Mouse (Mus musculus) common myeloid progenitor, adult 5-6 weeks (primary cell): ENCODE results near the gene Rgp1. TPM values are rescaled to one million over a fixed set of nuclear protein-coding genes. Genes with fewer than 3 reads are reported as not detected.
A peak's percentile ranks its signal among the peaks of the same experiment; 100 is the strongest.
"Not testable (repeated sequence)": the region's sequence is repeated elsewhere in the genome, so short reads cannot be mapped to it uniquely, and the experiment has no call there.

Experiments used
- ATAC-seq: replicated peaks from 2 replicates; pipeline ENCODE4 v1.8.0; 2016; ENCODE audit warnings: low read depth, mild to moderate bottlenecking, moderate TSS enrichment, inconsistent platforms; ENCODE audit not compliant: poor library complexity, severe bottlenecking
- total RNA-seq: library from RNA; stranded (forward); fragments of 200-1000, 187-1606 nt; gene quantifications from 2 replicates; pipeline ENCODE4 v1.2.3, GENCODE M21; 2017

Rgp1 gene
- total RNA-seq, result 14.4 and 35.2 TPM in 2 replicates

DNA sequence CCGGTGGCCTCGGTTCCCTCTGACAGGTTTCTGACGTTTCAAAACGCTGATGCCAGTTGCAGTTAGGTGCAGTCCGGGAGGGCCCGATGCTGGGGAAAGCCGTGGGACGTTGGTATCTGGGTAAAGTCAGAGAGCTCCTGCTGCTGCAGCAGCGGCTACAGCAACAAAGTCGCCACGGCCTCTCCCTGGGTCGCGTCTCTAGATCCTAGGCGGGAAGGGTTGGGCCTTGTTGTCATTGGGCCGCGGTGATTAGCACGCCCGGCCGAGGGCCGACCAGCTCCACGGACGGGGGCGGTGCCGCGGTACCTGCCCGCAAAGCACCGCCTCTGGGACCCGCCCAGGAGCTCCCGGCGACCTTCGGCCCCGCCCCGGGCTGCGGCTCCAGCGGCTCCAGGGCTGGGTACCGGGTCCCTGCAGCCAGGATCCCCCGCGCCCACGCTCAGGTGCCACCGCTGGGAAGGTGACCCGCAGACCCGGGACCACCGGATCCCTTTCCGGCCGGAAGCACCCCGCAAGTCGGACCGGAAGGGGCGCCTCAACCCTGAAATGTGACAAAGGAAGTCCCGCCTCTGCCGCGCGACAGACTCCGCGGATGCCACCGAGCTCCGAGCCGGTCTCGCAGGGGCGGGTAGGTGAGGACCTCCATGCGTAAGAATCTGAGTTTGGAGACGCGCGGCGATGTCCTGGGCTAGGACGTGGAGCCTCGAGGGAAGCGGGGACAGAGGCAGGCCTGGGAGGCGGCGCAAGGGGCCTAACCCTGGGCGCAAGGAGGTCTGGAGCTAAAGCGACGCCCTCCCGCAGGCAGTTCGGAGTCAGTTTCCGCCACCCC is at the start of gene Rgp1, which contains the start of gene Gba2:
Gene Rgp1, plus strand, starts transcription at position 340 of the 829 bp plus-strand sequence.
Gene Gba2, minus strand, starts transcription at position 498 of the 829 bp plus-strand sequence.
- ATAC-seq, result peak; percentile 89

DNA sequence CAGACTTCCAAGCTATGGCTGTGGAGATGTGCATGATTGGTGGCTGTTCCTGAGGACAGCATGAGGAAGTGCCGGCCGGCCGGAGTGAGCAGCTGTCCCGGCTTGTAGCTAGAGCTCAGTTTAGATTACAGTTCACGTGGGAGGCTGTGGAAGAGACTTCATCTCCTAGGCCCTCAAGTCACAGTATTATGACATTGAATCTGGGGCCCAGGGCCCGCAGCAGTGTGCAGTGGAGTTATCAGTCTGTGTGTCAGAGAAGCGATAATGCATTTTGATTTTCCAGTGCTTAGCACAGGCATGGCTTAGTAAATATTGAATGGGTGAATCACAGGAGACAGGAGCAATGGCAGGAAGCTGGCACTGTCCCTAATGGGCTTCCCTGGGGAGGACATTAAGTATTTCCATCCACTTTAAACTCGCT is 48.4 kb upstream of the Rgp1 start:
- ATAC-seq, result no peak

DNA sequence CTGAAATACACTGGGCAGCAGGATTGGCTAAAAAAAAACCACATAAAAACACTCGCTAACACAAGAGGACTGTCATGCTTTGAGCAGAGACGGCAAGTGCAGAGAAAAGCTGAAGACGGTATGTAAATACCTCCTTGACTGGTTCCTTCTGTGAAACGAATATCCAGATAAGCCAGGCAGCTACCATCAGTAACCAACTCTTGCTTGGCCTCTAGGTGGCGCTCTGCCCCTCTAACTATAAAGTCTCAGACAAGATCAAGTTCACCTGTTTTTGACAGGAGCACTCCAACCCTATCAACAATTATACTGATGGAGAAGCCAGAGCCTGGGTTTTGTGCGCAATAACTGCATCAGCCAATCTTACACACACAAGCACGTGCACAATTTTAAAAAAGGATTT is 47.9 kb upstream of the Rgp1 start:
- ATAC-seq, result peak; percentile 77

DNA sequence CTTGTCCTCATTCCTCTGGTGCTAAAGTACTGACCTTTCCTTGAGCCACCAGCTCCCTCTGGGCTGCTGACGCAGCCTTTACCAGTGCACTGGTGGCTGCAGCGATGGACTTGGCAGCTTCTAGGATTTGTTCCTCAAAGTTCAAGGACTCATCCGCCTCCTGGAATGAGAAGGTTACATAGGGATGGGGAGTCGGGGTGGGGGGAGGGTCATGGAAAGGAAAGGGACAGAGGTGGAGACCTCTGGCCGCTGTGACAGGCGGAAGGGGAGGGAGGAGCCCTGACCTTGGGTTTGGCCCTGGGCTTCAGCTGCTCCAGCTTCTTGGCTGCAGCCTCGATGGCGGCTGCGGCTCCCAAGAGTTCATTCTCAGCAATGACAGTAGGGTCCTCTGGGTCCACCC is 45.2 kb upstream of the Rgp1 start:
- ATAC-seq, result no peak

DNA sequence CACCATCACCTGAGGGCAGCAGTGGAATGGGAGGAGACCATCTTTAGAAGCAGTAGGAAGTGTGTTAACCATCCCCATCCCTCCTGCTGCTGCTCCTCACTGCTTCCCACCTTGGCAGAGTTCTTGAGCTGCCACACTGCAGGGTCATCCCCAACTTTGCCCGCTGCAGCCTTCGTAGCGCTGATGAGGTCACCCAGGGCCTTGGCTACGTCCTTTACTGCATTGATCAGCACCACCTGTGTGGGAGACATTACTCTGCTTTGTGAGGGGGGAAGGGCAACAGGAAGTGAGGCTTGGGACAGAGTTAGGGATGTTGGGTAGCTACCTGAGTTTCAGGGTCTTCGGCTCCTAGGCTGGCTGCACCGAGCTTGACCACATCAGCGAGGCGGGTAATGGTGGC is 42.9 kb upstream of the Rgp1 start:
- ATAC-seq, result no peak

DNA sequence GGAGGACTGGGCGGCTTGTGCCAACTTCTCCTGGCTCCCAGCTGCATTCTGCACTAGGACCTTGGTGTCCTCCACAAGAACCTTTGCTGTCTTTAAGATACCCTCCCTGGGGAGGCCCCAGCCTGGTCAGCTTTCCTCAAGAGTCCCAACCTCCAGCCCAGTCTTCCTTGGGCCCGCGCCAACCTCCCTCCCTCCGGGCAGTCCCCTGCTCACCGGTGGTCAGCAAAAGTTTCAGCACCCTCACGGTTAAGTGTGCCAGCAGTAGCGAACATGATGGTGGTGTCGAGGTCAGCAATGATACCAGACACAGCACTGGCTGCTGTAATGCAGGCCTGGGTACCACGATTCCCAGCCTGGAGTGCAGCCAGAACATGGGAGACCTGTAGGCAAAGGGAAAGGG is 42.5 kb upstream of the Rgp1 start:
- no peak for ATAC-seq

DNA sequence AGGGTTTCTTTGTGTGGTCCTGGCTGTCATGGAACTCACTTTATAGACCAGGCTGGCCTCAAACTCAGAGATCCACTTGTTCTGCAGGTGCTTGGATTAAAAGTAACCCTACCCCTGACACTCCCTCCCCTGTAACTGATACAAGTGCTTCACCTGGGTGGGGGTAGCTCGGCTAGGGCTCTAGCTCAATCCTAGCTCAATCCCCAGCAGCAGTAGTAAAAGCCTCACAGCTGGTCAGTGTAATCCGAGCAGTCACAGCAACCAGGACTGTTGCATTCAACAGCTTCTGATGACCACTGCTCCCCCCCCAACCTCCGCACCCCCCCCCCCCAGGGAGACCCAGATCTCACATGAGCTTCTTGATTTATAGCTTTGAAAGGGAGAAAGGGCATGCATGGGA is 36.5 kb upstream of the Rgp1 start:
- no peak for ATAC-seq

DNA sequence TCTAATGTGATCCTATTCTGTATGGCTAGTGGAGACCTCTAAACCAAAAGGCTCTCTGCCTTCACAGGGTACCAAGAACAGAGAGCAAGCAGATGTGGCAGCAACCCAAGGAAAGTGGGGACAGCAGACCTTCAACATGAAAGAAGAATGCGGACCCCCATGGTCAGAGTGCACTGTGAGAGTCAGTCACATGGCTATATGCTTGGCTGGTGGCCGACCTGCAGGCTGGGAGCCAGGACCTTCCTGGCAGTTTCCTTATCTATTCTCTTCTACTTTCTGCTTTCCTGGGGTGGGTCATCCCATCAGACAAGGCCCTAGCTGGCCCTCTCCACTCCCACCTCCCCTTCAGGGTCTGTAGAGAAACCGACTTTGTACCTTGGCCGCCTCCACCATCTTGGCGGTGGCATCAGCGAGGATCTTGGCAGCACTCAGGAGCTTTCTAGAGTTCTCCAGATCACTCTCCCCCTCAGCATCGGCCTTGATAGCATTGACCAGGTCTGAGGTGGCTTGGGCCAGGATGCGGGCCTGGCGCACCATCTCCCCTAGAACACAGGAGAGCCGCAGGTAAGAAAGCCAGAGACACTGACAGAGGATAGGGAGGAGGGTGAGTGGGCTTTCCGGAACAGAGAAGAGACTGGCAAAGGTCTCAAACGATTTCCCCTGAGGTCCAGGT is 32.0 kb upstream of the Rgp1 start:
- ATAC-seq, result no peak

DNA sequence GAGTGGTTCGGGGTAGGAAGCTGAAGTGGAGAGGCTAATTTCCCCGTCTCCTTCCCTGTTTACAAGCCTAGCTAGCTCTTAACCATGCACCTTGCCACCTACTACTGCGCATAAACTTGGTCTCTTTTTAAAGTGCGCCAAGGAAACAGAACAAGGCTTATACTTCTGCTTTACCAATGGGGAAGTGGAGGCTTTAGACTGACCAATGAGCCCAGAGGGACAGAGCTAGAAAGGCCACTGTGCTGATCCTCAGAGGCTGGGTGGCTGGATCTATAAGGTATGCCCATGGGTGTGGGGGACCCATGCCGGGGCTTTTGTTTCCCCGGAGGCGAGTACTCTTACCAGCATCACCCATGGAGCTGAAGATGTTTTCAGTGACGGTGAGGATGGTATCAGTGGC is 31.4 kb upstream of the Rgp1 start:
- no peak for ATAC-seq

DNA sequence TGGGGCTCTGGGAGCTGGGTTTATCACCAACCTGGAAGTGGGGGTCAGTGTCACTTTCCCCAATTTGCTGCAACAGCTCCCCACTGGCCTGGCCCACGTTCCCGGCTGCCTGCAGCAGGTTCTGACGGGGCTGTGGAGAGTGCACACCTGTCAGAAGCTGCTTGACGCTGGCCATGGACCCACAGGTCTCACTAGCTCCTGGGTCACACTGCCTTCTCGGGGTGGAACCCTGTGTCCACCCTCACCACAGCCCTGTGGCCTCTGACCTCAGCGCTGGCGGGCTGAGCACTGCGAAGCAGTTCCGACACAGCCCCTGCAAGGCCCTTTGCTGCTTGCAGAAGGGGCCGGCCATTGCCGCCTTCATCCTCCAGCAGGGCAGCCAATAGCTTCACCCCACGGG is 29.5 kb upstream of the Rgp1 start:
- ATAC-seq, result no peak

DNA sequence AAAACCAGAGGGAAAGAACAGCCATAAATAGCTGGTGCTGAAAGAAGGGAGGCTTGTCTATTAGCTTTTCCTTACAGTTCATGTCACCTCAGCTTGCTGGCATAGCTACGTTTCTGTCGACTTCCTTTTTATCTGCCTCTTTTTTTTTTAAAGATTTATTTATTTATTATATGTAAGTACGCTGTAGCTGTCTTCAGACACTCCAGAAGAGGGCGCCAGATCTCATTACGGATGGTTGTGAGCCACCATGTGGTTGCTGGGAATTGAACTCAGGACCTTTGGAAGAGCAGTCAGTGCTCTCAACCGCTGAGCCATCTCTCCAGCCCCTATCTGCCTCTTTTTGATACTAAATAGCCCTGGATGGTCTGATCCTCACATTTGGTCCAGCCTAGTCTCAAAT is 26.7 kb upstream of the Rgp1 start:
- not testable (repeated sequence) for ATAC-seq

DNA sequence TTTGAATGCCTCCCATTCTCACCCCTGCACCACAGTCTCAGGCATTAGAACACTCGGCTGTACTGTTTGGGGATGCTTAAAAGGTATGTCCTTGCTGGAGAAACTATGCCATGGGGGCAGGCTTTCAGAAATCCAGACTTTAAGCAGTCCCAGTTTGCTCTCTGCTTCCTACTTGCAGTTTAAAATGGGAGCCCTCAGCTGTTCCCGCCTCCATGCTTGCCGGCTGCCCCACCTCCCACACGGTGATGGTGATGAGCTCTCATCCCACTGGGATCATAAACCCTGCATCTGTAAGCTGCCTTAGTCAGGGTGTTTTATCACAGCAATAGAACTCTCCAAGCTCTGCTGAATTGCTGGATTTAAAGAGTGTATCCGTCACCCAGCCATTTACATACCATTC is 26.1 kb upstream of the Rgp1 start:
- ATAC-seq, result no peak

DNA sequence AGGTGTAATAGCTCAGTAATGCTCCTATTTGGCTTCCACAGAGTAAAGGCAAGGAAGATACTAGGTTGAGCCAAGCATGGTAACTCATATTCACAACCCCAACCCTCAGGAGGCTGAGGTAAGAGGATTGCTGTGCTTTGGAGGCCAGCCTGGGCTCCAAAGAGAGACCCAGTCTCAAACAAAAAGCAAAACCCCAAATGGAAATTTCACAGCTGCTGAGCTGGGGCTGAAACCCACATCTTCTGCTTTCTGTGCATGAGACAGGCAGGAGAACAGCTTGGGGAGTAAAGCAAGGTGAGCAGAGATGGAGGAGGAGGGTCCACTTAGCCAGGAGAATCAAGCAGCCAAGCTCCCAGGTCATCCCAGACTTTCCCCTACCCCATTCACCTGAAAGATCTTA is 24.6 kb upstream of the Rgp1 start:
- ATAC-seq, result no peak

DNA sequence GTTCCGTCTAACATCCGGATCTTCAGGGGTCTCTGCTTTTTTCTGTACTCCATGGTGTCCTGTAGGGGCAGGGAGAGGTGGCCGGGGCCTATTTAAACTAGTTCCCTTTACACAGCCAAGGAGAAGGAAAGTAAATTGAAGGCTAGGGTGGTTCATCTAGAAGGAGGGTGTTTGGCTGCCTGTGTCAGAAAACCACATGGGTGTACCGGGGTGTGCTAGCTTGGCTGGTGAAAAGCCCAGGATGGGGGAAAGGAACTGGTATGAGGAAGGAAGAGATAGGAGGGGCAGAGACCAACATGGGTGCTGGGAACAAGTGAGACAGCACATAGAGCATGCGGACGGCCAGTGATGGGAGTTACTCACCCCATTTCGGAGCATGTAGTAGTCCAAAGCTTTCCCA is 22.6 kb upstream of the Rgp1 start:
- peak; percentile 26 for ATAC-seq

DNA sequence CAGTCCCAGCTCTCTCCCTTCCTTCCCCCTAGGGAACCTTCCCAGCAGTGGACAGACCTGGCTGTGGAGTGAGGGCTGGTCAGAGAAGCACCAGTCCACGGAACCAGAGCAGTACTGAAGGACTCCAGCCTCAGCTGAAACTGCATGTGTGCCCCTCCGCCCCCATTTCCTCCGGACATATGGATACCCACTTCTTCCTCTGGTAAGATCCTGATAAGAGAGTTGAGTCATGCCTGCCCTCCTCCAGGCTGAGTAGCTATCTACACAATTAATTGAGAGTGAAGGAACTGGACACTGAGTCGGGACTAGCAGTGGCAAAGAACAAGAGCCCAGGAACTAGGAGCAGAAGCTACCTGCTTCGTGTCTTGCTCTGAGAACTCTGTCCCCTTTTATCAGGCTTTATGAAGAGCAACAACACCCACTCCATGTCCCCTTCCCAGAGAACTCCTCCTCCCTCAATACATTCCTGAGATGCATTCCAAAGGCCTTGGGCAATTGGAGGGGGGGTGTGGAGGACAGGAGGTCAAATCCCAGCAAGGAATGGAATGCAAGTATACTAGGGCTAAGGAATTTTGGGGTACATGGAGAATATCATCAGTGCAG is 20.4 kb upstream of the Rgp1 start:
- peak; percentile 26 for ATAC-seq

DNA sequence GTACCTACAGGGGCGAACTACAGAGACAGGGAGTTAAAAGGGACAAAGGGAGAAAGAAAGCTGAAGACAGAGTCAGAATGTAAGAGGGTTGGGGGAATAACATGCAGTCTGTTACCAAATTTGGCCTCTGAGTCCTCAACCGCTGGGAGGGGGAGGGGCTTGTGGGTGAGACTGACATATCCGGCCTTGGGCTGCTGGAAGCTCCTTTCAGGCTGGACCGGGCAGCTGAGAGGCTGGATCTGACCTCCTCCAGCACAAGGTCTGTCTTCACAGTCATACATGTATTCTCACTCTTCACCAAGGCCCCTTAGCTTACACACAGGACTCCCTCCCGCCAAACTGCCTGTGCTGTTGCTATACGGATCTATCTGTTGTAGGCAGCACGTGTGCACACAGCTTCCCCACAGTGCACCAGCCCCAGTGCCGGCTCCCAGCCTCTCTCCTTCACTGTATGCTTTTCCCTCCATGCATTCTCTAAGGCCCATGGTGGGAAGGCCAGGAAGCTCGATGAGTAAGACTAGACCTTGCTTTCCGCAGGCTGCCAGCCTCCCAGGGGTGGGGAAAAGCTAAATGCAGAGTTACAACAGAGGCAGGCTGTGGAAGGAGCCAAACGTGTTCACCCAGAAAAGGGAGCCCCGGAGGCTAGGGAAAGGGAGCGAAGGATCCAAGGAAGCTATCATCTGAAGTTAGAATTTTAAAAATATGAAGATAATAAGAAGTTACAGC is 19.7 kb upstream of the Rgp1 start:
- ATAC-seq, result peak; percentile 16

DNA sequence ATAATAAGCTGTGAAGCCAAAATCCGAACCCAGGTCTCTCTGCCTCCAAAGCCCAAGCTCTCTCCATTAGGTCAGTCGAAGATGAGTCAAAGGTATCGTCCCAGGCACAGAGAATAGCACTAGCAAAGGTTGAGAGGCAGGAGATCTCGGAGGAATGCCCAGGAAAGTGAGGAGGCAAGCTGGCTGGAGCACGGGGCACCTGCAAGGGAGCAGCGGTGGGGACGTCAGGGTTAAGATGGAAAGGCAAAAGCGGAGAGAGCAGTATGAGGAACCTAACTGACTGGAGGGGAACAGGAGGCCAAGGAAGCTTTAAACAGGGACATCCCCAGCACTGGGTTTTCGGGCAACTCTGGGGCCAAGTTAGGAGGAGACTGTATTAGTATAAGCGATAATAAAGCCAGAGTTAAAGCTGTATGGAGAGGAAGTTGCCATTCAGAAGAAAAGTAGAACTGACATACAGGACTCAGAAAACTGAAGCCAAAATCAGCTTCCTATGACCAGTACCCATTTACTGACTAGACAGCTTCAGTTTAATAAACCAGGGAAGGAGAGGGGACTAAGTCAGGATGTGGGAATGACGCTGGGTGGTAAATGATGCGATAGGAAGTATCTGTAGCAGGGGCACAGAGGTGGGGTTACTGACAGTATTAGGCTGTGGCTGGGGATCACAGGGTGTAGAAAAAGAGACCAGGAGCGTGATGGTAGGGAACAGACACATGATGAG is 18.8 kb upstream of the Rgp1 start:
- ATAC-seq, result no peak

DNA sequence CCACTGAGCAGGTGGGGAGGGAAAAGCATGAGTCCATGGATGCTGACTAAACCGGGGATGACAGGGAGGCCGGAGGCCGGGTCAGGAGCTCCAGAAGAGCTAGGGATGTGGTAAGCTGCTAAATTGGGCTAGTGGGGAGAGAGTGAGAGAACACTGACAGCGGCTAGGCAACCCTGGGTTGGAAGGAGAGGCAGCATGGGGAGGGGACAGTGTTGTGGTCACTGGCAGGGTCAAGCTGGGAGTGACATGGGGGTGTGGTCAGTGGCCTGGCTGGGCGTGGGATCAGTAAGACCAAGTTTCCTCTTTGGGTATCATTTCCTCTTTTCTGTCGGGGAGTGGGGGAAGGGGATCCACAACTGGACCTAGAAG is 18.3 kb upstream of the Rgp1 start:
- peak; percentile 10; the same call in 1 of the 2 replicates for ATAC-seq

DNA sequence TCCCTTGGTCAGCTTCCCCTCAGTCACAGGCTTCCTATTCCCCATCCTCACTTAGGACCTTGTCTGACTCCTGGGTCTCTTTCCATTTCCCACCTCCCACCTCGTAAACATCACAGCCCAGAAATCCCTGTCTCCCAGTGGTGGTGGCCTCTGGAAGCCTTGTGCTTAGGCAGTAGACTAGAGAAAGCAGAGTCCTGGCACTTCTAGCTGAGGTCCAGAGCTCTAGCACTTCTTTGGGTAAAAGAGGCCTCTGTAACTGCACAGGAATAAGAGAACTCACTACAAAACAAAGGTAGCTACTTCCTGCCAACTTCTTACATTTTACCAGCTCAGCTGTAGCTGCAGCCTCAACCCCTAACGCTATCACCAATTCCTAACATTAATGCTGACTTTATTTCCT is 17.5 kb upstream of the Rgp1 start:
- ATAC-seq, result no peak

DNA sequence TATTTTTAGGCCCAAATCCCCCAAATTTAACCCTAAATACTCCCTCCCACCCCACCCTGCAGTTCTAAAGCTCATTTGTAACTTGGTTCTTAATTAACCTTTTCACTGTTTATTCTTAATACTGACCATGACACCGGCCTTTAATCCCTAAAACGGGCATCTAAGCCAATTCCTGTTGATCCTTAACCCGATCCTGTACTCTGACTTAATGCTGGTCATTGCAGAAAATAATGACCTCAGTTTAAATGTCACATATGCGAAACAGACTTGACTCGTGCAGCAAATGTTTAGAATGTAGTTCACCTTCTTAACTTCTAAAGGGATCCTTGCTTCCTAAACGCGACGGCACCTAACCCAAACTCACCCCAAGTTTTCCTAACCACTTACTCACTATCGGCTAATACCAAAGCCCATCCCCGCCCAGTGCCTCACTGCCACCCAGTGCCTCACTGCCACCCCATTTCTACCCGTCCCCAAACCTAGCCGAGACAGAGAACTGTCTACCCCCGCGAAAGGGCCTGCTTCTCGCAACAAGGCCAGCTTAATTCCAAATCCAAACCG is 17.0 kb upstream of the Rgp1 start:
- ATAC-seq, result no peak
